ENCODE assay signal across 10 mouse cellular contexts in genomic region chr3:87999243-87999895, GRCm38 (mm10). TPM values are rescaled to one million over a fixed set of nuclear protein-coding genes. Genes with fewer than 3 reads are reported as not detected.
DNase-seq lines count a peak whose midpoint lies in the region; ATAC-seq lines count a peak whose summit lies in the region.
"Had no signal": no experiment of that assay in that cellular context is flagged by ENCODE, and none has a peak within 500 bp of the region (broad histone marks: within the 10 kb centered on the region; RNA-seq: fewer than 3 reads in every experiment).

No protein-coding gene starts in this region.

- no peak for DNase-seq in heart, postnatal 14 days
- peak; percentile 59 for DNase-seq in ZHBTc4 (ENCODE audit: low read depth, low spot score)
- no peak for DNase-seq in cerebellum, adult 9-11 months
- DNase-seq in cerebellum, adult 18-20 months, result no peak
- DNase-seq in spleen, postnatal 10 days (ENCODE audit: low spot score in 2 of 2), result no peak

- no peaks in the 10 kb centered on the region for H3K9me3 ChIP-seq in heart, embryonic 15.5 days (replicated peaks)
- H3K9me3 ChIP-seq in forebrain, embryonic 16.5 days (ENCODE audit: control insufficient read depth, low read length), result no peaks in the 10 kb centered on the region
- no peaks in the 10 kb centered on the region for H3K9me3 ChIP-seq in midbrain, embryonic 12.5 days

- peak overlapping the region; percentile 47 for H3K4me3 ChIP-seq in heart, embryonic 15.5 days
- H3K4me3 ChIP-seq in forebrain, embryonic 16.5 days (replicated peaks; ENCODE audit: low read length), result peak overlapping the region; percentile 58
- H3K4me3 ChIP-seq in midbrain, embryonic 12.5 days, result peak overlapping the region; percentile 47

- H3K36me3 ChIP-seq in heart, embryonic 15.5 days, result no peaks in the 10 kb centered on the region
- no peaks in the 10 kb centered on the region for H3K36me3 ChIP-seq in forebrain, embryonic 16.5 days (ENCODE audit: control insufficient read depth, insufficient read depth)
- H3K36me3 ChIP-seq in midbrain, embryonic 12.5 days, result no peaks in the 10 kb centered on the region

- ATAC-seq in heart, embryonic 15.5 days (replicated peaks; ENCODE audit: insufficient number of reproducible peaks, insufficient read depth, low FRiP score, low read depth), result no peak
- ATAC-seq in forebrain, embryonic 16.5 days, result peak; percentile 16; the same call in 1 of the 2 replicates
- ATAC-seq in midbrain, embryonic 12.5 days (ENCODE audit: low FRiP score, low read depth), result no peak

- peaks cover 99% of the 10 kb centered on the region for H3K27me3 ChIP-seq in heart, embryonic 15.5 days
- peaks cover 71% of the 10 kb centered on the region for H3K27me3 ChIP-seq in forebrain, embryonic 16.5 days (replicated peaks; ENCODE audit: control insufficient read depth, insufficient read depth, low read length)
- H3K27me3 ChIP-seq in midbrain, embryonic 12.5 days, result peaks cover 97% of the 10 kb centered on the region

- no peak overlapping the region for H3K9ac ChIP-seq in heart, embryonic 15.5 days
- peak overlapping the region; percentile 42 for H3K9ac ChIP-seq in forebrain, embryonic 16.5 days (replicated peaks; ENCODE audit: low read depth, low read length)
- H3K9ac ChIP-seq in midbrain, embryonic 12.5 days (replicated peaks), result 0 out of 2 replicates have a peak overlapping the region, but pooled peaks have one; percentile 37

- H3K4me1 ChIP-seq in heart, embryonic 15.5 days (replicated peaks), result peaks cover 34% of the 10 kb centered on the region
- H3K4me1 ChIP-seq in forebrain, embryonic 16.5 days (replicated peaks; ENCODE audit: control insufficient read depth, insufficient read depth, low read length), result peaks cover 44% of the 10 kb centered on the region
- H3K4me1 ChIP-seq in midbrain, embryonic 12.5 days, result peaks cover 41% of the 10 kb centered on the region

- H3K27ac ChIP-seq in heart, embryonic 15.5 days, result no peak overlapping the region
- H3K27ac ChIP-seq in forebrain, embryonic 16.5 days (ENCODE audit: low read length), result no peak overlapping the region
- H3K27ac ChIP-seq in midbrain, embryonic 12.5 days (replicated peaks), result no peak overlapping the region
- H3K27ac ChIP-seq: macrophage had no signal

- intact Hi-C loops in heart, postnatal 14 days (cut with DNase I), result loop anchor here (5.0 kb wide), 1 partner anchor 37 kb away; no protein-coding TSS in a partner anchor

- 1% methylated on average over 38 of the region's 38 CpGs for WGBS in heart, embryonic 15.5 days
- under 1% methylated on average over 36 of the region's 38 CpGs for WGBS in forebrain, embryonic 16.5 days
- under 1% methylated on average over 38 of the region's 38 CpGs for WGBS in midbrain, embryonic 12.5 days

- peak overlapping the region; percentile 70 for H3K4me2 ChIP-seq in heart, embryonic 15.5 days
- H3K4me2 ChIP-seq in forebrain, embryonic 16.5 days (ENCODE audit: low read length), result peak overlapping the region; percentile 89
- peak overlapping the region; percentile 68 for H3K4me2 ChIP-seq in midbrain, embryonic 12.5 days (replicated peaks)

RNA-seq across cellular contexts. Expression of gene Bcan, which starts 0.7 kb away (rescaled TPM):
- polyA plus RNA-seq in heart, embryonic 15.5 days (2015; fragmentation: Nextera tagmentation; extraction: Ambion mirVana), result 0.24 and 0.34 TPM in 2 replicates
- under 1 TPM; 0.15 to 0.29 TPM for total RNA-seq in heart, postnatal 14 days (2021)
- 34.8 and 43.6 TPM in 2 replicates for polyA plus RNA-seq in forebrain, embryonic 16.5 days (2015; fragmentation: Nextera tagmentation; extraction: Ambion mirVana)
- polyA plus RNA-seq in midbrain, embryonic 12.5 days (2016; fragmentation: Nextera tagmentation; extraction: Ambion mirVana), result 0.63 and 1.1 TPM in 2 replicates
- polyA plus RNA-seq: macrophage had no signal

RNA-seq across cellular contexts. Expression of gene Hapln2, which starts 28.0 kb away (rescaled TPM):
- 0.15 TPM in 1 of 2 replicates, not detected in the other for polyA plus RNA-seq in heart, embryonic 15.5 days (2015; fragmentation: Nextera tagmentation; extraction: Ambion mirVana)
- not detected for total RNA-seq in heart, postnatal 14 days (2021)
- polyA plus RNA-seq in forebrain, embryonic 16.5 days (2015; fragmentation: Nextera tagmentation; extraction: Ambion mirVana), result 0.25 and 0.35 TPM in 2 replicates
- 0.13 and 0.43 TPM in 2 replicates for polyA plus RNA-seq in midbrain, embryonic 12.5 days (2016; fragmentation: Nextera tagmentation; extraction: Ambion mirVana)
- polyA plus RNA-seq: gonadal fat pad, adult 2 months; macrophage had no signal

RNA-seq across cellular contexts. Expression of gene Nes, which starts 28.5 kb away (rescaled TPM):
- 14.8 and 16.1 TPM in 2 replicates for polyA plus RNA-seq in heart, embryonic 15.5 days (2015; fragmentation: Nextera tagmentation; extraction: Ambion mirVana)
- total RNA-seq in heart, postnatal 14 days (2021), result 10 to 100 TPM; 32.5 to 39.0 TPM
- polyA plus RNA-seq in forebrain, embryonic 16.5 days (2015; fragmentation: Nextera tagmentation; extraction: Ambion mirVana), result 35.7 and 41.6 TPM in 2 replicates
- 183 and 196 TPM in 2 replicates for polyA plus RNA-seq in midbrain, embryonic 12.5 days (2016; fragmentation: Nextera tagmentation; extraction: Ambion mirVana)

RNA-seq across cellular contexts. Expression of gene Gpatch4, which starts 43.5 kb away (rescaled TPM):
- 15.4 and 20.6 TPM in 2 replicates for polyA plus RNA-seq in heart, embryonic 15.5 days (2015; fragmentation: Nextera tagmentation; extraction: Ambion mirVana)
- 1 to 10 TPM; 6.6 to 9.0 TPM for total RNA-seq in heart, postnatal 14 days (2021)
- polyA plus RNA-seq in forebrain, embryonic 16.5 days (2015; fragmentation: Nextera tagmentation; extraction: Ambion mirVana), result 32.5 and 36.3 TPM in 2 replicates
- polyA plus RNA-seq in midbrain, embryonic 12.5 days (2016; fragmentation: Nextera tagmentation; extraction: Ambion mirVana), result 26.5 and 27.1 TPM in 2 replicates

RNA-seq across cellular contexts. Expression of gene Crabp2, which starts 50.9 kb away (rescaled TPM):
- 4.1 and 20.1 TPM in 2 replicates for polyA plus RNA-seq in heart, embryonic 15.5 days (2015; fragmentation: Nextera tagmentation; extraction: Ambion mirVana)
- total RNA-seq in heart, postnatal 14 days (2021), result under 1 TPM; 0.31 to 0.56 TPM
- 18.9 and 19.4 TPM in 2 replicates for polyA plus RNA-seq in forebrain, embryonic 16.5 days (2015; fragmentation: Nextera tagmentation; extraction: Ambion mirVana)
- 291 and 335 TPM in 2 replicates for polyA plus RNA-seq in midbrain, embryonic 12.5 days (2016; fragmentation: Nextera tagmentation; extraction: Ambion mirVana)
- polyA plus RNA-seq: macrophage had no signal

Comparison
In these comparisons a context has a peak if more than half of its experiments do, and no peak if none do; other contexts are left out.
1. RNA of gene Bcan, which starts 0.7 kb away (polyA plus RNA-seq): 34.8 to 43.6 TPM in forebrain, embryonic 16.5 days; 0.63 to 1.1 TPM in midbrain, embryonic 12.5 days and 0.24 to 0.34 TPM in heart, embryonic 15.5 days; every median in the first group is over 10 times any median in the second.
2. Peak in every context shown above with its lines, with median percentiles within 50 percentile points of each other: H3K4me2 ChIP-seq and H3K4me3 ChIP-seq.